Mouse (Mus musculus) ES-E14 (cell line): ENCODE results near the gene Tmem108.

Experiments
- HCFC1 ChIP-seq: IDR thresholded peaks from 2 replicates; pipeline ENCODE4 v1.6.1; 2012; ENCODE audit warnings: low read length, inconsistent platforms, borderline replicate concordance; ENCODE audit not compliant: insufficient read depth
- MAFK ChIP-seq: IDR thresholded peaks from 2 replicates; pipeline ENCODE4 v1.6.1; 2014; ENCODE audit warnings: mild to moderate bottlenecking, low read depth, low read length, inconsistent platforms; ENCODE audit not compliant: insufficient read depth
- ZC3H11A ChIP-seq: IDR thresholded peaks from 2 replicates; pipeline ENCODE4 v1.6.1; 2012; ENCODE audit warnings: low read depth, mild to moderate bottlenecking, inconsistent platforms, low read length, borderline replicate concordance
- ZNF384 ChIP-seq: IDR thresholded peaks from 2 replicates; pipeline ENCODE4 v1.6.1; 2012; ENCODE audit warnings: low read depth, low read length, inconsistent platforms

- no peak for TF ChIP-seq ZNF384
- no peak for TF ChIP-seq ZC3H11A
- TF ChIP-seq HCFC1 = no peak
- no peak for TF ChIP-seq MAFK
Observed at GRCm38 (mm10) chr9:103758246-103758645, 3.4 kb downstream of the Tmem108 start.
